Mouse (Mus musculus) thymus, adult 18-20 months (tissue): Measurements from ENCODE around the gene Lsm7.
"Not testable (repeated sequence)": the region's sequence is repeated elsewhere in the genome, so short reads cannot be mapped to it uniquely, and the experiment has no call there.

ENCODE experiments used
- DNase-seq, 2 experiments: peaks; one replicate each; pipeline ENCODE4 v3.0.0; 2022; ENCODE audit warnings: mixed read lengths in 2 of 2

The Lsm7 gene

DNA sequence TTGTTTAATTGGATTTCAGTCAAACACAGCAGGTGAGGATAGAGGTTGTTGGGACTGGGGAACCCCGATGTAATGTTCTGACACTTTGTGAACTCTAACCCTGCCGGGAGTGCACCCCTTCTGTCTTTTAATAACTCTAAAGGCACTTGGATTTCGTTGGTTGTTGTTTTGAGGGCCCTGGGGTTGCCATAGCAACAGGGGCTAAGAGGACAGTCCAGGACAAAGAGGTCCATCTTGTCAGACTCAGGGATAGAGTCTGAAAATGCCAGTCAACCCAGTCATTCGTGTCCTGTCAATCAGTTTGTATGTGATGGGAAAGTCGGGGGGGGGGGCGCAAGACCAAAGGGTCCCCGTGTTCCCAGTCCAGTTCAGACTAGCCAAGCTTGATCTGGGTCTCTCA, 22.2 kb downstream of the Lsm7 start:
- DNase-seq: no peak

DNA sequence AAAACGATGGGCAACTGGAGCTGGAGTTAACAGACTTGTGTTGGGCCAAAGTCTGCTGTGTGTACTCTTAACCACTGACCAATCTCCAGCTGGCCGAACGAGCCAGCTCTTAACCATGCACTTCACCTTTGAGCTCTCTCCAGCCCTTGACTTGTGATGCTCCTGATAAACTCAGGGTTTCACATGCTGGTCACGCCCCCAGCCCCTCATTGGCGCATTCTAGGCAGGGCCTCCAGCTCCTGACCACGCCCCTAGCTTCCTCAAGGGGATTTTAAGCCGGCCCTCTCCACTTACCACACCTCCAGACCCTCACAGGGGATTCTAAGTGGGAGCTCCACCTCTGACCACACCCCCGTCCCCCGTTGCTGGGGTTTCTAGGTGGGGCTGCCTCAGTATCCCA, 23.9 kb downstream of the Lsm7 start:
- peak; percentile 40 to 61 for DNase-seq

DNA sequence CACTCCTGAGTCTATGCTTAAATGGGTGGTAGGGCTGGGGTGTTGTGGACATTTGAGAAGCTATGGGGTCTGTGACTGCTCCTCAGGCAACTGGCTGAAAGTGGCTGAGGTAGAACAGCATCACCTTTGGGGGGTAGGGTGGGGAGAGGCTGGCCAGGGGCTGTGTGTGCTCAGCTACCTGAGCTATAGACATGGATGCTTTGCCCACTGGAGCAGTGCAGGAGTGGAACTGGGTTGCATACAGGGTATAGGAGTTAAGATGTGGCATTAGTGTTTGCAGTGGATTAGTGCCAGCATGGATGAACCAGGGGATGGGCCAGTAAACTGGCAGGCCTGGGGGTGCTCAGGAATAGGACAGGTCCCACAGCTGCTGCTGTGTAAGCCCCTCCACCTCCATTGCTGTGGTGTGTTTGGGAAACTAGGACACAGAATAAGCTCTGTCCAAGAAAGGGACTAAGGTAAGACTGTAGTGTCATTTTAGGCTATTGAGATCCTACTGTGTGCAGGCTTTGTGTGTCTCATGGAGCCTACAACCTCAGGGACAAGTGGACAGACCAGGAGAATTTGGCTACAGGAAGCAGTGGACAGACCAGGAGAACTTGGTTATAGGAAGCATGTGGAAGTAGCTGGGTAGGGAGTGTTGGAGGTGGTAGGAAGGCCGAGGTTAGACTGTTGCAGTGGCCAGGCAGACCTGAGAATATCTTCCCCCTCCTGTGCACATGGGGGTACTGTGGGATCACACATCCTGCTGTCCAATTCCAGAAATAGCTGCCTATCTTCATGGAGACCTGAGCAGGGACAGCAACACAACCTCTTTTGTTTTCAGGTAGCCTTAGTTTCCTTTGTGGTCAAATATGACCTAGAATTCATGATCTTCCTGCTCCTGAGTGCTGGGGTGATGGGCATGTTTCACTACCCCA, 25.4 kb downstream of the Lsm7 start:
- no peak for DNase-seq

DNA sequence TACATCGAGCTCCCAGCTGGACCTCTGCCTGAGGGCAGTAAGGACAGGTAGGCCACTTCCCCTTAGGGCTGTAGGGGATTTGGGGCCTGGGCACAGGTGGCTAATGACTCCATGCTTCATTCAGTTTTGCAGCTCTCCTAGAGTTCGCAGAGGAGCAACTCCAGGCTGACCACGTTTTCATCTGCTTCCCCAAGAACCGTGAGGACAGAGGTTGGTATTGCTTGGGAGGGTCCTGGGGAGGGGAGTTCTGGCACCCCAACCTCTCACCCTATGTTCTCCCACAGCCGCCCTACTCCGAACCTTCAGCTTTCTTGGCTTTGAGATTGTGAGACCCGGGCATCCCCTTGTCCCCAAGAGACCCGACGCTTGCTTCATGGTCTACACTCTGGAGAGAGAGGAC, 26.4 kb downstream of the Lsm7 start:
- DNase-seq: not testable (repeated sequence)

DNA sequence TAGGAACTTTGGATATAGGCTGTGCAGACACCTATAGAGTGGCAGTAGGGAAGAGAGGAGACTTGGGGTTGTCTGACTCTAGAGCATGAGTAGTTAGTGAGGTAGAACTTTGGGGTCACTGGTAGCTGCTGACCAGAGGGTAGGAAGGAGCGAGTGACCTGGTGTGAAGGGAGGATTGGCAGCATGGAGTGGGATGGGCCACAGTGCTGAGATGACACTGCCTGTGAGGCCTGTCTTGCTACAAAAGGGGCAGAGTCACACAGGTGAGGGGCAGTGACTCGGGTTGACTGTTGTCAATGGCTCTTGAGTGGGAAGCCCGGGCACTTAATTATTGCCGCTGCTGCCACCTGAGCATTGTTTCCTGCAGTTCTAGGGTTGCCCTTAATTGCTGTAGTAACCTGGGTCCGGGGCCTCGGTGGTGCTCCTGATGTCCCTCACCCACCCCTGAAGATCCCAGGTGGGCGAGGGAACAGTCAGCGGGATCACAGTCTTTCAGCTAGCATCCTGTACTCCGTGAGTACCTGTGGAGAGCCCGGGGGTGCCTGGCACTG, 27.1 kb downstream of the Lsm7 start:
- DNase-seq: no peak

DNA sequence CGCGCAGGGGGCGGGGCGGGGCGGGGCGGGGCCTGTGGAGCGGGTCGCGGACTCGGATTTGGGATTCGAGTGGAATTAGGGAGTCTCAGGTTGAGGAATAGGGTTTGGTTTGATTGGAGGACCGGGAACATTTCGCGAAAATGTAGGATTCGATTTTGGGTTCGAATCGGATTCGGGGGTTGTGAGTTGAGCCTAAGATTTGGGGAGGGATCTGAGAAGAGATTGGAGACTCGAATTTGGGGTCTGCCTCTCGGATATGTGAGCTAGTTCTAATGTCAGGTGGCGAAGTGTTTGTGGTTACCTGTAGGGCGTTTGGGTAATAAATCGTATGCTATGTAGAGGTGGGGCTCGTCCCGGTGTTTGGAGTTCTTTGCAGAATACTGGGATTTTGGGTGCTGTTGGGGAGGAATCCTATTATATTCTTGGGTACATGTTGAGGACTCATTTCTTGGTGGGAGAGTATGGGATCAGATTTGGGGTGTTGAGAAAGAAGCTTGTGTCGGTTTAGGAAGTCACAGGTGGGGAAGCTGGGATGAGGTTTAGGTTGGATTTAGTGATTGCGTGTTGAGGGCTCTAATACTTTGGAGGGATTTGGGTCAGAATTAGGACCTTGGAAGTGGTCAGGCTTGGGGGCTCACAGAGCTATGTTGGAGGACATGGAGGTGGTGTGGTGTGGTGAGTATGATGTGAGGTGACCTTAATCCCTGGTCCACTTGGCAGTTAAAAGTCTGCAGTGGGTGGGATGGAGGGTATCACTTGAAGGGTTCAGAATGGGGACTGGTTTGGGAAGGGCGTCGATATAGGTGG, 27.7 kb downstream of the Lsm7 start:
- no peak for DNase-seq

DNA sequence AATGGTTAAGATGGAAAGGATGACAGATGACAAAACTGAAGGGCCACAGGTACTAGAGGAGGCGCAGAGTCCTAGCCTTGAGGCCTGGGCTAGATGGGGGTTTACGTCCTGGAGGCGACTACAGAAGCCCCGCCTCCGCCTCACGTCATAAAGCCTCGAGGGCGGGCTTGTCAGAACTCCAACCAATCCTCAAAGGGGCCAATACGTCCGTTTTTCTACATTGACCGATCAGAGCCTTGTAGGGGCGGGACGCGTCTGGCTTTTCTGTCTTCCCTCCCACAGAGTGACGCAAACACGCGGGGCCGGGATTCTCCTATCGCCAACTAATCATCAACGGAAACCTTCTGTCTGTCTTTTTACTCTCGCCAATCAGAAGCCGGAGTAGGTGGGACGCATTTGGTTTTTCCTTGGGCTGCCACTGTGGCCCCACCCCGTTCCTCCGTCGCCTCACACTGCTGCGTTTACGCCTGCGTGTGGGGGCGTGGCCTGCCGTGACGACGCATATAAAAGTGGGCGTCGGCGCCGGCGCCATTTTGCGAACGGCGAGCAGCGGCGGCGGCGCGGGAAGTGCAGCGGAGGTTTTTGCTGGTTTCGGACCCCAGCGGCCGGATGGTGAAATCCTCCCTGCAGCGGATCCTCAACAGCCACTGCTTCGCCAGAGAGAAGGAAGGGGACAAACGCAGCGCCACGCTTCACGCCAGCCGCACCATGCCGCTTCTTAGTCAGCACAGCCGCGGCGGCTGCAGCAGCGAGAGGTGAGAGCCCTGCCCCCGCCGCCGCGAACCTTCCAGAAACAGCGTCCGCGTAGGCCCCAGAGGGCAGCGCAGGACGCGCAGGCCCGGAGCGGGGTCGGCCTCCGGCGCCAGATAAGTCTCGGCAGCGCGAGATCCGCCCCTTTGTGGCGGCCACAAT, 28.6 kb downstream of the Lsm7 start, which contains the start of gene Oaz1:
Gene Oaz1, plus strand, starts transcription at position 506 of the 912 bp plus-strand sequence.
- DNase-seq: peak; percentile 99 to 100

DNA sequence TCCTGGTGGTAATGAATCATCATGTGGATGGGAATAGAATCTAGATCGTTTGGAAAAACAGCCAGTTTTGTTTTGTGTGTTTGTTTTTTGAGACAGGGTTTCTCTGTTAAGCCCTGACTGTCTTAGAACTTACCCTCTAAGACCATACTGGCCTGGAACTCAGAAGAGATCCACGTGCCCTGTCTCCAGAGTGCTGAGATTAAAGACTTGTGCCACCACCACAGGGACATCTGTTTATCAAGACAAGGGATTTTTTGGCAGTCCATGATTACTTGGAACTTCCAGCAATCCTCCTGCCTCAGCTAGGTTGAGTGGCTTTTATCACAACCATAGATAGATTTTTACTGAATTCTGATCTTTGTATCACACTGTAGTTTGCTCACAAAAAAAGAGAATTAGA, 30.2 kb downstream of the Lsm7 start:
- no peak for DNase-seq

DNA sequence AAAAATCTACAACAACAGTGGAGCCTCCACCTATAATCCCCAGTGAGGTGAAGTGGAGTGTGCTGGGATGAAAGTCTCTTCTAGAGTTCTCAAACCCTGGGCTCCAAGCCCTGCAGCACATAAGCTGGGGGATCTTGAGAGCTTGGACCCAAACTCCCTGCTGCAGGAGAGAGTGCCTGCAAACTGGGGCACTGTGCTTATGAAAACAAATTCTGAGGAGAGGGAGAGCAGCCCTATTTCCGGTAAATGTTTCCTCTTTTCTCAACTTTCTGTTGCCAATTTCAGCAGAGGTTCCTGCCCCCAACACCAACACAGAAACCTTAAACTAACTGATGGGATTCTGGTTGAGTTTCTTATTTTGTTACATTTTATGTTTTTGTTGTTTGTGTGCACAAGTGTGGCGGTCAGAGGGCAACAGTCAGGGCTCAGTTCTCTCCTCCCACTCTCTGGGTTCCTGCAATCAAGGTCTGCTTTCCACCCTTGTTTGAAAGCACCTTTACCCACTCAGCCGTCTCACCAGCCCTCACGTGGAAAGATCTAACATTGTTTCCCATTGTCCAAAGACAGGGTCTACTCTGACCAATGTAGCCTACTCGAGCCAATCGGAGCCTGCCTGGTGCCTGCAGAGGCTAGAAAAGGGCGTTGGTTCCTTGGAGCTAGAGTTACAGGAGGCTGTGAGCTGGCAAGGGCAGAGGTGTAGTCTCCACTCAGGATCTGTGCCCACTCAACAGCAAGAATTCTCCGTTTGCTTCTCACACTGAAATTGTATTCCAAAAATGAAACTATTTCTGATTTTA, 31.0 kb downstream of the Lsm7 start:
- DNase-seq: no peak

DNA sequence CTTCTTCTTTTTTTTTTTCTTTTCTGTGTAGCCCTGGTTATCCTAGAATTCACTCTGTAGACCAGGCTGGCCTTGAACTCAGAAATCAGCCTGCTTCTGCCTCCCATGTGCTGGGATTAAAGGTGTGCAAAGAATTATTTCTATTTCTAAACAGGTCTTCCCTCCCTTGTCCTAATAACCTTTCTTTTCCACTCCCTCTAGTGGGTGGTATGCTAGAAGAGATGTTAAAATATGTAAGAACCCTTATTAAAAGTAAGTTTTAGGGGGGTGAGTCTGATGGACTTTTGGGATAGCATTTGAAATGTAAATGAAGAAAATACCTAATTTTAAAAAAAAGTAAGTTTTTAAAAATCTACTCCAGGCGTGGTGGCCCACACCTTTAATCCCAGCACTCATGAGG, 31.7 kb downstream of the Lsm7 start:
- DNase-seq: no peak

DNA sequence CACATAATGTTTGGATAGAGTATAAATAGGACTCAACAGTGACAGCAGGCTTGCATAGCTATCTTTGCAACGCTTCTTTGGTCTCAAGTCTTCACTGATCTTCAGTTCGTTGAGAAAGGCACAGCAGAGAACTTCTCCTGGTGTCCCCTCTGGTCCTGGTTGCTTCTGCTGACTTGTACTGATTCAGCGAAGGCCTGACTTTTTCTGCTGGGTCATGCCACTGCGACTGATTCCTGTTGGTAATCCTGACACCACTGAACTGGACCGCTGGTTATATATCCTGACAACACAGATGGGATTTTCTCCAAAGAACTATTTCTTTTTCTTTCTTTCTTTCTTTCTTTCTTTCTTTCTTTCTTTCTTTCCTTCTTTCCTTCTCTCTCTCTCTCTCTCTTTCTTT, 32.5 kb downstream of the Lsm7 start:
- DNase-seq: no peak

DNA sequence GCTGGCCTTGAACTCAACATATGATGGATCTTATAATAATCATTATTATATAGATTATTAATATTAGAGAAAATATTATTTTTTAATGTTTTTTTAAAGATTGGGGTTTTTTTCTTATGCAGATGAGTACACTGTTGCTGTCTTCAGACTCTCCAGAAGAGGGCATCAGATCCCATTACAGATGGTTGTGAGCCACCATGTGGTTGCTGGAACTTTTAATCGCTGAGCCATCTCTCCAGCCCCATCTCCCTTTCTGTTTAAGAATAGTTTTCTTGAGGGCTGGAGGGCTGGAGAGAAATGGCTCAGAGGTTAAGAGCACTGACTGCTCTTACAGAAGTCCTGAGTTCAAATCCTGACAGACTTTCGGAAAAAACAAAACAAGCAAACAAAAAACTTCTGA, 33.0 kb downstream of the Lsm7 start:
- no peak for DNase-seq

DNA sequence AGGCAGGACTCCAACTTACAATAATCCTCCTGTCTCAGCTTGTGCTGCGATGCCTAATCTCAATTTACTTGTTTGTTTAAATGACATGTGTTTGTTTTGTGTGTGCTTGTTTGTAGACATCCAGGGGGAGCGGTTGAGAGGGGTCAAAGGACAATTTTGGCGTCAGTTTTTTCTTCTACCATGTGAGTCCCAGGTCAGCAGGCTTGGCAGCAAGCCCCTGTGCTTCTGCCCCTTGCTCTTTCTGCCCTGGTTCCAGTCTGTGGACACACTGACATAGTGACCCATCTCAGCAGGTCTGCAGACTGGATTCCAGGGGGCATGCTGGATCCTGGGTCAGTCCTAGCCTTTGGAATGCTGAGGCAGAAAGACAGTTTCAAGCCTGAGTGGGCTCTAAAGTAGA, 35.6 kb downstream of the Lsm7 start:
- no peak for DNase-seq

DNA sequence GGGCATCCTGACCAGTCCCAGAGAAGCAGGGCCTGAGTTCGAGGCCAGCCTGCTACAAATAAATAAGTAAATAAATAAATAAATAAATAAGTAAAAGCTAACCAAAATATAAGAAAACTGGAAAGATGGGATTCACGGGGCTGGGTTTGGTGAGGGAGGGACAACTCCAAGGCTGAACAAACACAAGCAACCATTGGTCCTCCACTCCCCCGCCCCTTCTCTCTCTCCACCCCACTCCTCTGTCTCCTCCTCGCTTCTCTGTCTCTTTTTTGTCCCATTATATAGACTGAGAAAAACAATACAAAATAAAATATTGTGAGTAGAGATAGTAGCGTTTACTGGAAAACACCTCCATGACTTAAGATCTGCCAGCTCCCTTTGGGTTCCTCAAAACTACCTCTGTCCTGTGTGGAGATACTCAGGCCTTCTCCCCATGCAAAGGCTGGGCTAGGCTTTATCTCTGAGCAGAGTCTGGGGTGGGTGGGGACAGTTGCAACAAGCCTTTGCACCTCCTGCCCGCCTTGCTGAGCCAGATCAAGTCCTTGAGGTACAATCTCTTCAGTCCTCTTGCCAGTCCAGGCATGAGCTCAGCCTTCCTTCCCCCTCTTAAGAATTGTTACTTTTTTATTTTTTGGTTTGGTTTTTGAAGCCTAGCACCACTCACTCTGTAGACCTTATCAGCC, 36.3 kb downstream of the Lsm7 start:
- no peak for DNase-seq

DNA sequence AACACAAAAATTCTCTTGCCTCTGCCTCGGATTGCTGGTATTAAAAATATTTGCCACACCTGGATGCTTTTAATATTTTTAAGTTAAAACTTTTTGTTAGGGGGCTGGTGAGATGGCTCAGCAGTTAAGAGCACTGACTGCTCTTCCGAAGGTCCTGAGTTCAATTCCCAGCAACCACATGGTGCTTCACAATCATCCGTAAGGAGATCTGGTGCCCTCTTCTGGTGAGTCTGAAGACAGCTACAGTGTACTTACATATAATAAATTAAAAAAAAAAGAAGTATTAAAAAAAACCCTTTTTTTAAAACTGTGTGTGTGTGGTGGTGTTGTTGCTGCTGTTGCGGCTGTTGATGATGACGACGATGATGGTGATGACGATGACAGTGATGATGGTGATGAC, 37.1 kb downstream of the Lsm7 start:
- DNase-seq: not testable (repeated sequence)

DNA sequence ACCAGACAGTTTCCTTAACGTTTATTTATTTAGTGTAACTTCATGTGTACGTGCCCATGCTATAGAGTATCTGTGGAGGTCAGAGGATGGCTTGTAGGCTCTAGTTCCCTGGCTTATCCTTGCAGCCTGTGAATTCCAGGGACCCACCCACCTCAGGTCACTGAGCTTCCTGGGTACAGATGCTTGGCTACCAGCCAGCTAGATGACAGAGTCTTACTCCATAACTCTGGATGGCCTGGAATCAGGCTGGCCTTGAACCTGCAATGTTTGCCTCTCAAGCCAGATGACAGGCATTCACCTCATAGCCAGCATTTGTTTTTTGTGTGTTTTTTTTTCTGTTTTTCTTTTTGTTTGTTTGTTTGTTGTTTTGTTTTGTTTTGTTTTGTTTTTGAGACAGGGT, 37.8 kb downstream of the Lsm7 start:
- no peak for DNase-seq

DNA sequence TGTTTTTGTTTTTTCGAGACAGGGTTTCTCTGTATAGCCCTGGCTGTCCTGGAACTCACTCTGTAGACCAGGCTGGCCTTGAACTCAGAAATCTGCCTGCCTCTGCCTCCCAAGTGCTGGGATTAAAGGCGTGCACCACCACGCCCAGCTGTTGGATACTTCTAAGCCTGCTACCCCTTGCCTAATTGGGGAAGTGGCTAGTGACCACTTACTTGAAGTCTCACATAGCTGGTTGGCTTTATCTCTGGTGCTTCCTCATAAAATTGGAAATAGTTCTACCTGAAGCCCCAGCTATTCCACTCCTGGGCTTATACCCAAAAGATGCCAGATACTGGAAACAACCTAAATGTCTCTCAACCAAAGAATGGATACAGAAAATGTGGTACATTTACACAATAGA, 38.7 kb downstream of the Lsm7 start:
- not testable (repeated sequence) for DNase-seq

DNA sequence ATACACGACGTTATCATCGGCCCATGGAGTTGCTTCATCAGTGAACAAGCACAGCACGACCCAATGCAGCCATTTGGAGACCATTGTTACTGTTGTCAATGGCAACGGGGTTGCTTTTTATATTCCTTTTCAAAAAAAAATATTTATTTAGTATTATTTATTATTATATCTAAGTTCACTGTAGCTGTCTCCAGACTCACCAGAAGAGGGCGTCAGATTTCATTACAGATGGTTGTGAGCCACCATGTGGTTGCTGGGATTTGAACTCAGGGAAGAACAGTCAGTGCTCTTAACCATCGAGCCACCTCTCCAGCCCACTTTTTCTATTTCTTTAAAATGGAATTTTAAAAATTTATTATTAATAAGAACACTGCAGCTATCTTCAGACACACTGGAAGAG, 40.2 kb downstream of the Lsm7 start:
- DNase-seq: no peak

DNA sequence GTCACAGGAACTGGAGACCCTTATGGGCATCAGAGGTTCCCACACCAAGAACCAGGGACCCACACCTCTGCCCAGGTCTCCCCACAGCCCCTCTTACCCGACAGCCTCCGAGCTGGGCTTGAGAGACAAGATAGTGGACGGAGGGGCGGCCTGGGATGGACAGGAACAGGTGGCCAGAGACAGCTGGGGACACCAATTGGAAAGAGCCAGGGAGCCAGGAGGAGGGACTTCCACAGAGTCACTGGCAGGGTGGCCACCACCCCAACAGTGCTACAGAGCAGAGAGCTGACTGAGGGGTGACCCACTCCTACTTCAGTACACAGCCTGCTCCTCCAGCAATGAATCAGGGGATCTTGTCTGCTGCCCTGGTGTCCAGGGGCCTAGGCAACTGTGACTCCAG, 41.6 kb downstream of the Lsm7 start, which contains the start of gene Jsrp1:
Gene Jsrp1, minus strand, starts transcription at position 133 of the 400 bp plus-strand sequence.
- DNase-seq: no peak

DNA sequence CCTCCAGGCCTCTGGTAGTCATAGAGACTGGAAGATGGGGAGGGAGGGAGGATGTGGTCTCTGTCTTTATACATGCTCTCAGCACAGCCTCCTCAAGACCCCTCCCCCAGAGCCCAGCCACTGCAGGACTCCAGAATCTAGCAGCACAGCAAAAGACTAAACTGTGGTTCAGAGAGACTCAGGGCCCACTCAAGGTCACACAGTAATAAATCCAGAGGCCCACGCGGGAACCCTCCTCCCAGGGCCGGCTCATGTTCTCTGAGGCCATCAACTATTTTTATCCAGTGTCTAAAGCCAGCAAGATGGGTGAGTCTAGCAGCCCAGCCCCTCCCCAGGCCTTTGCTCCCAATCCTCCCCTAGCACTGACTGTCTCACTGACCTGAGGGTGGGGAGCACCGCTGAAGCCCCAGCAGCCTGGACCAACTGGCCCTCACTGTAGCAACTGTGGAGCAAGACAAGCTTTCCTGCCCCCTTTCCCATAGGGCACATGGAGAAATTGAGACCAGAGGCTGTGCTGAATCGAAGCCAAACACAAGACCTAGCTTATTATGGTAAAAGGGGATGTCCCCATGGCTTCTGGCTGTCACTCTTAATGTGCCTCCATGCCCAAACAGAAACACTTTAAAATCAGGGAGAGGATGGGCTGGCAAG, 42.5 kb downstream of the Lsm7 start:
- DNase-seq: no peak
